Mouse (Mus musculus) stomach, embryonic 16.5 days (tissue): ENCODE measurements around the gene Zfp69. TPM values are rescaled to one million over a fixed set of nuclear protein-coding genes. Genes with fewer than 3 reads are reported as not detected.

ENCODE experiments used
- ATAC-seq: fragments of 200-750 bp; cut with Nextera tagmentation; 2 replicates; pipeline ENCODE4 v1.8.0; 2017; ENCODE audit warnings: moderate number of reproducible peaks, moderate TSS enrichment; ENCODE audit not compliant: insufficient read depth, low FRiP score
- H3K27ac ChIP-seq: fragments of 300-500 bp; sonication (generic); 2 replicates; pipeline ENCODE4 v1.5.1; 2014; ENCODE audit warnings: low read length
- H3K27me3 ChIP-seq: fragments of 300-500 bp; sonication (generic); 2 replicates; pipeline ENCODE4 v1.6.1; 2014; ENCODE audit warnings: low read length, control low read depth, mixed read lengths; ENCODE audit not compliant: control insufficient read depth, insufficient read depth
- H3K36me3 ChIP-seq: fragments of 300-500 bp; sonication (generic); 2 replicates; pipeline ENCODE4 v1.6.1; 2014; ENCODE audit warnings: low read length; ENCODE audit not compliant: control insufficient read depth, insufficient read depth
- H3K4me1 ChIP-seq: fragments of 300-500 bp; sonication (generic); 2 replicates; pipeline ENCODE4 v1.6.1; 2014; ENCODE audit warnings: low read length, control low read depth, mixed read lengths; ENCODE audit not compliant: control insufficient read depth, insufficient read depth
- H3K4me2 ChIP-seq: fragments of 300-500 bp; sonication (generic); 2 replicates; pipeline ENCODE4 v1.6.1; 2014; ENCODE audit warnings: low read depth, low read length, mixed read lengths
- H3K4me3 ChIP-seq: fragments of 300-500 bp; sonication (generic); replicated peaks from 2 replicates; pipeline ENCODE4 v1.5.1; 2014; ENCODE audit warnings: mild to moderate bottlenecking, low read length
- H3K9ac ChIP-seq: fragments of 300-500 bp; sonication (generic); 2 replicates; pipeline ENCODE4 v1.6.1; 2014; ENCODE audit warnings: low read length
- H3K9me3 ChIP-seq: fragments of 300-500 bp; sonication (generic); replicated peaks from 2 replicates; pipeline ENCODE4 v1.6.1; 2016; ENCODE audit warnings: low read length, control low read depth; ENCODE audit not compliant: control insufficient read depth
- WGBS: fragments of 180-500 bp; shearing (Covaris S2); extraction: QIAGEN DNeasy Blood & Tissue Kit; methylation state at CpG from one replicate; pipeline ENCODE4 v1.1.7; 2014; 5-methylcytosine and 5-hydroxymethylcytosine counted together
- polyA plus RNA-seq: library from polyadenylated mRNA; unstranded; fragments of >200 nt; fragmentation: Nextera tagmentation; extraction: Ambion mirVana; gene quantifications from 2 replicates; pipeline ENCODE4 v1.2.1, GENCODE M21; 2015

Gene Zfp69
- polyA plus RNA-seq, 1 experiment from 2014 or later = 4.6 TPM

DNA sequence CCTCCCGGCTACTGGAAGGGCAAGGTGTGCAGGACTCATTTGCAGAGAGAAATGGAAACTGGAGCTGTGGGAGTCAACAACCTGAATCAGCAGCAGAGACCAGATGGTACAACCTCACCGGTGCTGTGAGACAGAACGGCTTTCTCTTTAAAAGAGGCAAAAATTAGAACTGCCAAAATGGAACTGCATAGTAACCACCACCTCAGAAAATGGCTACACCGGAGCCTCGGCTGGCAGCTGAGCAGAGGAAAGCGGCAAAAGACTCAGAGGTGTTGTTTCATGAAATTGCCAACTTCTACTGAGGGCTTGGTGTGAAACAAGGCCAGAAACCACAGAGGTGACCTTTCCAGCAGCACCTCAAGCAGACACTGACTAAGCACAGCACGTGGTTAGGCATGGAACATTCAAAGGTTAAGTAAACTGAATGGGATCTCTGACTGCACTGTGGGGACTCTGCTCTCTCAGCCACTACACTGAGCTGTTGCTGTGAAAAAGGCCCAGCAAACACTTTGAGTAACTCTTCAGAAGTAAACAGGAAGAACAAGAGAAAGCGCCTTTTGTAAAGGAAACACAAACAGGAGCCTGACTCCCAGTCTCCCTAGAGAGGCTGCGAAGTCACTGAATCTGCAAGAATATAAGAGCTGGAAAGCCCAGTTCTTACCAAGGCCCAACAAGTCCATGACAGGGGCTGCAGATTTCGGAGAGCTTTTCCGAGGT, 23.4 kb upstream of the Zfp69 start:
- Histone ChIP-seq H3K4me3 (no peak overlapping the region), H3K27me3 (no peaks in the 10 kb centered on the region), H3K9me3 (no peaks in the 10 kb centered on the region), H3K4me1 (no peaks in the 10 kb centered on the region), H3K27ac (no peak overlapping the region), H3K9ac (no peak overlapping the region), H3K36me3 (peaks cover 9% of the 10 kb centered on the region), H3K4me2 (no peak overlapping the region)
- 80% methylated on average over 11 of the region's 11 CpGs for WGBS
- no peak for ATAC-seq

DNA sequence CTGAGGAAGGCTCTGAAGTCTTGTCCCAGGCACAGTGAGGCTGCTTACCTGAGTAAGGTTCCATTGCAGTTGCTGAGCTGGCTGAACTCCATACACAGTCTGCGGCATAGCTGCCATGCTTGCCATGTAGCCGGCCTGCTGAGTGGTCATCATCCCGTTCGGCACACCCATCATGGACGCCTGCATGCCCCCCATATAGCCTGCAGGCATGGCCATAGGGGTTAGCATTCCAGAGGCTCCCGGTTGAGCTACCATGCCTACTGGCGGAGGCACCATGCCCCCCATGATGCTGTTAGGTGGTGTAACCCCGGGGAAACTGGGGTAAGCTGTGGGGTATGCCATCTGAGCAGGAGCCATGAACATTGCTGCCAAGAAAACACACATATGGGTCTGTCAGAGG, 20.3 kb upstream of the Zfp69 start:
- Histone ChIP-seq H3K4me3 (no peak overlapping the region), H3K36me3 (peaks cover 7% of the 10 kb centered on the region)
- 93% methylated on average over 8 of the region's 8 CpGs for WGBS

DNA sequence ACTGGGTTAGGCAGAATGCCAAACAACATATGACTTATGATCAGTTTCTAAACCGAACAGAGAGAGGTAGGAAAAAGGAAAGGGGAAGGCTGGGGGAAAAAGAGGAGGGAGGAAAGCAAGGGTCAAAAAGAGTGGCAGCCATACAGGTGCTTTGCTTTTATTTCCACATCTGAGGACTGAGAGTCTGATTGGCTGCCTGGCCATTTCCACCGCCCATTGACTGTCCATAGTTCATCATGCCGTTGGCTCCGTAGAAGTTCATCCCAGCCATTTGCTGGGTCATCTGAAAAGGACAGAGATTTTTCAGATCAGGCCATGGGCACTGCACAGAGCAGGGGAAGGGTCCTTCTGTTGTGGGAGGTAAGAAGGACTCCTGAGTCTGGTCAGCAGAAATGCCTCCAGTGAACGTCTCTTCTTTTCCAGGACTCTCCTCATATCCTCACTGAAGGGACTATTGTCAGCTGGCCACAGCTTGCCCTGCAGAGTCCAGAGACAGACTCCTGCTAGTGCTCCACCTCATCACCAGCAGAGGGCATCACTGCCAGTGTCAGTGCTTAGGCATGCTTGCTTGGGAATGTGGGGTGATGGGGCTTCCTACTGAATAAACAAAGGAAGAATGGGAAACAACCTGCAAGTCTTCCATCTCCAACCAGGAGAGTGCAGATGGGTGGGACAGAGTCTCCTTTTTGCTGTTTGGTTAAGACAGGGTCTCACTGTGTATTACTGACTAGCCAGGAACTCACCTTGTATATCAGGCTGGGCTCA, 18.1 kb upstream of the Zfp69 start:
- Histone ChIP-seq H3K27ac (no peak overlapping the region), H3K4me2 (no peak overlapping the region), H3K36me3 (peaks cover 5% of the 10 kb centered on the region), H3K4me1 (no peaks in the 10 kb centered on the region), H3K9me3 (no peaks in the 10 kb centered on the region), H3K4me3 (no peak overlapping the region), H3K9ac (no peak overlapping the region), H3K27me3 (no peaks in the 10 kb centered on the region)
- WGBS = 74% methylated on average over 5 of the region's 5 CpGs
- ATAC-seq = no peak

More for the DNA sequence above, 20.3 kb upstream of the Zfp69 start:
- Histone ChIP-seq H3K27ac (no peak overlapping the region), H3K9me3 (no peaks in the 10 kb centered on the region), H3K9ac (no peak overlapping the region), H3K27me3 (no peaks in the 10 kb centered on the region), H3K4me1 (no peaks in the 10 kb centered on the region), H3K4me2 (no peak overlapping the region)
- ATAC-seq = no peak

DNA sequence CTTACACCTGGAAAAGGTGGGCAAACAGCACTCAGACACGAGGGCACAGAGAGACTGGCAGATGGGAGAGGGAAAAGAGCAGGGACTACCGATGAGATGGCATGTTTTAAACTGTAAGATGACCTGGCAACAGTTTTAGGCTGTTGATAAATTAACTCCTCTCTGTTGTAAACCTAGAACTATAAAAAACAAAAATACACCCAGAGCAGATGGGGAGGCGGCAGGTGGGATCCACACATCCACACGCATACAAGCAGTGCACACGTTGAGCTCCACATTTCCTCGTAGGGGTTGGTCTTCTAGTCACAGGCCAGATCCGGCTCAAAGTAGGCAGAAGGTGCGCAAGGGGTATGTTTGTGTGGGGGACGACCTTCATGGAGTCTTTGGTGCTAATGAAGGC, 17.0 kb upstream of the Zfp69 start:
- Histone ChIP-seq H3K27me3 (no peaks in the 10 kb centered on the region), H3K9me3 (no peaks in the 10 kb centered on the region), H3K27ac (no peak overlapping the region), H3K36me3 (no peaks in the 10 kb centered on the region; the same call in none of the 2 replicates), H3K9ac (no peak overlapping the region), H3K4me2 (no peak overlapping the region), H3K4me1 (no peaks in the 10 kb centered on the region), H3K4me3 (no peak overlapping the region)
- ATAC-seq = no peak
- 91% methylated on average over 9 of the region's 9 CpGs for WGBS

GRCm38 (mm10) chr4:120955586-120955985, 4.1 kb upstream of the Zfp69 start:
- Histone ChIP-seq H3K27me3 (no peaks in the 10 kb centered on the region), H3K9ac (no peak overlapping the region), H3K4me1 (peaks cover 7% of the 10 kb centered on the region), H3K27ac (no peak overlapping the region), H3K4me3 (no peak overlapping the region), H3K4me2 (no peak overlapping the region), H3K36me3 (no peaks in the 10 kb centered on the region), H3K9me3 (no peaks in the 10 kb centered on the region)
- no peak for ATAC-seq
- WGBS = 97% methylated on average over 1 of the region's 1 CpGs

- H3K4me2 ChIP-seq = no peak overlapping the region
- H3K9me3 ChIP-seq = no peaks in the 10 kb centered on the region
- H3K4me1 ChIP-seq = peaks cover 8% of the 10 kb centered on the region
- no peaks in the 10 kb centered on the region for H3K27me3 ChIP-seq
- WGBS = 82% methylated on average over 1 of the region's 1 CpGs
- no peak overlapping the region for H3K4me3 ChIP-seq
- no peak for ATAC-seq
- H3K36me3 ChIP-seq = no peaks in the 10 kb centered on the region
- H3K27ac ChIP-seq = no peak overlapping the region
- H3K9ac ChIP-seq = no peak overlapping the region
These were observed 2.2 kb upstream of the Zfp69 start for GRCm38 (mm10) chr4:120953667-120954066.

DNA sequence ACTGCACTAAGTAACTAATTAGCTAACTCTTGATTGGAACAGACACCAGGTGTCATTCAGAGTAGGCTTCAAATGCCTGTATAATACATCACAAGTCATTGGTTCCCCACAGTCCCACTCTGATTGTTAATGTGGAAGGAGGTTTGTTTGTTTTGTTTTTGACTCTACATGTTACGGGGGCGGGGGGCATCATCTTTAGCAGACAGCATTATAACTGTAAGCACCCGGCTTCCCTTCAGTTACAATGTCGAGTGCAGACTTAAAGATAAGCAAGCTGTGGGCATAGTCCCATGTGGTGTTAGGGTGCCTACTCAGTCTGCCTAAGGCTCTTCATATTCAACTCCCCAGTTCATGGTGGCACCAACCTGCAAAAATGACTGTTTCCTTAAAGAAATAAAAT, 1.5 kb upstream of the Zfp69 start:
- no peaks in the 10 kb centered on the region for H3K36me3 ChIP-seq
- no peak for ATAC-seq
- H3K27ac ChIP-seq = no peak overlapping the region
- no peak overlapping the region for H3K9ac ChIP-seq
- H3K4me1 ChIP-seq = peaks cover 8% of the 10 kb centered on the region
- 61% methylated on average over 4 of the region's 4 CpGs for WGBS
- H3K4me3 ChIP-seq = no peak overlapping the region
- H3K27me3 ChIP-seq = no peaks in the 10 kb centered on the region
- no peak overlapping the region for H3K4me2 ChIP-seq
- no peaks in the 10 kb centered on the region for H3K9me3 ChIP-seq

- Histone ChIP-seq H3K4me3 (peak overlapping the region; percentile 87), H3K4me2 (peak overlapping the region; percentile 91), H3K9ac (peak overlapping the region; percentile 92), H3K36me3 (no peaks in the 10 kb centered on the region), H3K27me3 (no peaks in the 10 kb centered on the region), H3K27ac (no peak overlapping the region), H3K9me3 (no peaks in the 10 kb centered on the region), H3K4me1 (peaks cover 8% of the 10 kb centered on the region)
- WGBS = 32% methylated on average over 6 of the region's 6 CpGs
- ATAC-seq = no peak
These were observed 664 bp upstream of the Zfp69 start for GRCm38 (mm10) chr4:120952163-120952562.

DNA sequence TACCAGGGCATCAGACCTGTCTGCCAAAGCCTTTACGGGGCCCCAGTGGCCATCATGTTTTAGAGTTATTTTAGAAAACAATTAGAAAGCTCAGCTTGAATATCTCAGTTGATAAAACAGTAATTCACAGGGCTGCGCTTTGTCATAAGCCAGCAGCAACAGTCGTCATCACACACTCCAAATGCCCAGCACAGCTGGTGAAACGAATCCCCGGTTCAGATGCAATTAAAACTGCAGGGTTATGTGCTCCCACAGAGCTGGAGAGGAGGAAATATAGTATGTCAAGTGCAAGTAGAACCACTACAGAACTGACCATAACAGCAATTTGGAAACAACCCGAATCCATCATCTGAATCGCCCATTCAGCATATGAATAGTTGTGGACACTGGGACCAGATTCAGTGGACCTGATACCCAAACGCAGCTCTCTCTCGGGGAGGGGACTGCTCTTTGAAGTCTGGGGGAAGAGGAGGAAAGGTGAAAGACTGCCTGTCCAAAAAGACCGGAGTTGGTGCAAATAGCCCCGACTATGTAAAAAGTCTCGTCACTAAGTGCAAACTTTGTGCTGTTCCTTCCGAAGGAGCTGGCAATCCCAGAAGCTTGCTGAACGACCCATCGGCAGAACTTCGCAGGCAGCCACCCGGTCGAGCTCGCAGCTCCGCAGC, 604 bp downstream of the Zfp69 start:
- no peaks in the 10 kb centered on the region for H3K36me3 ChIP-seq
- peak overlapping the region; percentile 91 for H3K4me2 ChIP-seq
- H3K27ac ChIP-seq = peak overlapping the region; percentile 79
- H3K27me3 ChIP-seq = no peaks in the 10 kb centered on the region
- H3K9me3 ChIP-seq = no peaks in the 10 kb centered on the region
- peaks cover 8% of the 10 kb centered on the region for H3K4me1 ChIP-seq
- H3K9ac ChIP-seq = peak overlapping the region; percentile 92
- H3K4me3 ChIP-seq = peak overlapping the region; percentile 87
- WGBS = 4% methylated on average over 20 of the region's 20 CpGs
- ATAC-seq = no peak
